Mouse (Mus musculus): ENCODE measurements at regions not wholly inside any gene's neighbourhood (a gene's known extent, or its start where the extent isn't known, plus 50 kb on each side); places are given as distances from the start of the nearest gene placed in this dataset.

DNA sequence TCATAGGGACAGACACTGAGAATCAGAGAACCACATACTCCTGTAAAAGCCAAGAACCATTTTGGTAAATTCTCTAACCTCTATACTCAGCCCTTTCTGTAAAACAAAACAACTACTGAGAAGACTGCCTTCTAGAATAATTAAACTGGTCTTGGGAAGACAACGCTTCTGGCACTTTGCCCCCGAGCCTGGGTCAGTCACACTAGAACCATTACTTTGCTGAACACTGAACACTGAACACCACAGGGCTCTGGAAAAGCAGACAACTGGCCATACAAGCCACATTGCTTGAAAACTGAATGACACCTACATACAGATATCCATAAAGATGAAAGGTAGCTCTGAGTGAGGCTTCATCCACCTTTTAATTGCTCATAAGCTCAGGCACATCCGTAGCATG lies 268.0 kb downstream of the Pax1 start:
- H3K4me3 ChIP-seq (replicated peaks; ENCODE audit: low read length) = no peak overlapping the region
- ATAC-seq (ENCODE audit: low FRiP score) (no peak), DNase-seq (ENCODE audit: low spot score) (no peak)
- no peak overlapping the region for H3K4me2 ChIP-seq (replicated peaks)
- no peak overlapping the region for H3K27ac ChIP-seq
- no peaks in the 10 kb centered on the region for H3K27me3 ChIP-seq (ENCODE audit: control insufficient read depth, insufficient read depth, low read length)
- H3K9me3 ChIP-seq (ENCODE audit: control insufficient read depth, low read length) = no peaks in the 10 kb centered on the region
- 89% methylated on average over 3 of the region's 3 CpGs for WGBS
- H3K9ac ChIP-seq = no peak overlapping the region
- no peaks in the 10 kb centered on the region for H3K36me3 ChIP-seq (replicated peaks; ENCODE audit: control insufficient read depth, insufficient read depth)
- H3K4me1 ChIP-seq (replicated peaks; ENCODE audit: control insufficient read depth, insufficient read depth, low read length) = no peaks in the 10 kb centered on the region

DNA sequence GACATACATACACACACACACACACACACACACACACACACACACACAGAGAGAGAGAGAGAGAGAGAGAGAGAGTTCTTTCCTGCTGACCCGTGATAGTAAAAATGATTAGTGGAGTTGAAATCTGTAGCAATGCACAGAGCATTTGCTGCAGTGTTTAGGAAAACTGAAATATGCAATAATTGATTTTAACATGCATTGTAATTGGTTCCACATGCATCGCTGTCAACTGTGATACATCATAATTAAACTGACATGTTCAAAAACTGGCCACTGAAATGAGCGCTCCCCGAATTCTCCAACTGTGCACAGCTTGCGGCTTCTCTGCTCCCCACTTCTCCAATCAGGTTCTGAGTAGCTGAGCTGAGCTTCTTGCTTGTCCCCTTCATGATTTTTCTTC lies 265.4 kb downstream of the Pax1 start:
- DNase-seq (ENCODE audit: low spot score) = no peak
- H3K9me3 ChIP-seq (ENCODE audit: control insufficient read depth, low read length) = no peaks in the 10 kb centered on the region
- no peaks in the 10 kb centered on the region for H3K4me1 ChIP-seq (replicated peaks; ENCODE audit: control insufficient read depth, insufficient read depth, low read length)
- no peaks in the 10 kb centered on the region for H3K36me3 ChIP-seq (replicated peaks; ENCODE audit: control insufficient read depth, insufficient read depth)
- H3K4me2 ChIP-seq (replicated peaks) = no peak overlapping the region
- no peak overlapping the region for H3K9ac ChIP-seq
- H3K27me3 ChIP-seq (ENCODE audit: control insufficient read depth, insufficient read depth, low read length) = no peaks in the 10 kb centered on the region
- WGBS = 79% methylated on average over 5 of the region's 5 CpGs
- H3K27ac ChIP-seq = no peak overlapping the region
- no peak for ATAC-seq (ENCODE audit: low FRiP score)
- H3K4me3 ChIP-seq (replicated peaks; ENCODE audit: low read length) = no peak overlapping the region

DNA sequence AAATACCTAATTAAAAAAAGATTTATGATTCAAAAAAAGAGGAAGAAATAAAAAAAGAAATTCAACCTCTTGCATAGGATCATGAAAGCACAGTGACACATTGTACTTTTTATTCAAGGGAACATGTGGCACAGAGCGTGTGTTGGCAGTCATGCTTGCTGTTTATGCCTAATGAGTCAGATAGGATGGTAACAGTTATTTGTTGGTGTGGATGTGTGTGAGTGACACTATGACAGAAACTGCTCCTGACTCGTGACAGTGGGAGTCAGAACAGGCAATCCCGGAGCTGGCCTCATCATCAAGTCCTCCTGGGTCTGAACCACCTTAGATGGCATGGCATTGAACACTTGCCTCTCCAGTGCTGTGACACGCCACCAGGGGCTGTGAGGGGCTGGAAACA lies 261.4 kb downstream of the Pax1 start:
- Histone ChIP-seq H3K27me3 (ENCODE audit: control insufficient read depth, insufficient read depth, low read length) (no peaks in the 10 kb centered on the region), H3K9ac (no peak overlapping the region), H3K9me3 (ENCODE audit: control insufficient read depth, low read length) (no peaks in the 10 kb centered on the region), H3K36me3 (replicated peaks; ENCODE audit: control insufficient read depth, insufficient read depth) (no peaks in the 10 kb centered on the region), H3K4me2 (replicated peaks) (no peak overlapping the region), H3K27ac (no peak overlapping the region), H3K4me3 (replicated peaks; ENCODE audit: low read length) (no peak overlapping the region), H3K4me1 (replicated peaks; ENCODE audit: control insufficient read depth, insufficient read depth, low read length) (no peaks in the 10 kb centered on the region)
- 86% methylated on average over 4 of the region's 4 CpGs for WGBS
- DNase-seq (ENCODE audit: low spot score) (no peak), ATAC-seq (ENCODE audit: low FRiP score) (no peak)

DNA sequence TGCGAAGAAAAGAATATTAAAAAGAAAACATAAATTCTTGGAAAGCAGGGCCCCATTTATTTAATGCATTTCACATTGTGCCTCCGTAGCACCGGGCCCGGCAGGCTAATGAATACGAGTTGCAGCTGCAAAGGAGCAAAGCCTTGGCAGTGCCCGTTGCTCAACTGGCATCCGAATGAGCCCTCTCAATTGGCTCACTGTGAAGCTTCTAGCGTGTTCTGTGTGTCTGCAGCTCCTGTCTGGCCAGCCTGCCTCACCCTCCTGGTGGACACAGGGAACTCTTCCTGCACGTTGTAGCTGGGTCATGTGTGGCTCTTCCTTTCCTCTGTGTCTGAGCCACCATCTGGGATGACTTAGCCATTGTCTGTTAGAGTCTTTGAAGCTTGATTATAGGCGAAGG lies 256.1 kb downstream of the Pax1 start:
- H3K4me2 ChIP-seq (replicated peaks) = no peak overlapping the region
- H3K9me3 ChIP-seq (ENCODE audit: control insufficient read depth, low read length) = no peaks in the 10 kb centered on the region
- DNase-seq (ENCODE audit: low spot score) (no peak), ATAC-seq (ENCODE audit: low FRiP score) (no peak)
- H3K36me3 ChIP-seq (replicated peaks; ENCODE audit: control insufficient read depth, insufficient read depth) = no peaks in the 10 kb centered on the region
- no peak overlapping the region for H3K27ac ChIP-seq
- no peak overlapping the region for H3K9ac ChIP-seq
- WGBS = 75% methylated on average over 10 of the region's 10 CpGs
- H3K4me3 ChIP-seq (replicated peaks; ENCODE audit: low read length) = no peak overlapping the region
- no peaks in the 10 kb centered on the region for H3K27me3 ChIP-seq (ENCODE audit: control insufficient read depth, insufficient read depth, low read length)
- H3K4me1 ChIP-seq (replicated peaks; ENCODE audit: control insufficient read depth, insufficient read depth, low read length) = no peaks in the 10 kb centered on the region

DNA sequence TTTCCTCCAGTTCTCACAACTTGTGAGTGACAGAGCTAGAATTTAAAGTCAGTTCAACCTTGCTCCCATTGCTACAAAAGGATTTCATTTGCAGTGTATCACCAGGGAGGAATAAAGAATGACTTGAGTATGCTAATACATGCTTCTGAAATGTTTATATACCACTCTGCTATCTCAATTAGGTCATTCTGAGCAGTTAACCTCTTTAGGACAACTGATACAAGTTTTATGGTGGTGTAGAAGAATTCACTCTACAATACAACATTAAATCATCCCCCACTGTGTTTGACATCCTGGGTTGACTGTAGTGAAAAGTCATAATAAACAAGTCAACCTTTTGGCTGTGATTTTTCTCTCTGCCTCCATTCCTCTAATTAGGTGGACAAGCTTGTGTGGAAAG lies 248.6 kb downstream of the Pax1 start:
- Histone ChIP-seq H3K4me1 (replicated peaks; ENCODE audit: control insufficient read depth, insufficient read depth, low read length) (no peaks in the 10 kb centered on the region), H3K36me3 (replicated peaks; ENCODE audit: control insufficient read depth, insufficient read depth) (no peaks in the 10 kb centered on the region), H3K4me3 (replicated peaks; ENCODE audit: low read length) (no peak overlapping the region), H3K27me3 (ENCODE audit: control insufficient read depth, insufficient read depth, low read length) (no peaks in the 10 kb centered on the region), H3K9me3 (ENCODE audit: control insufficient read depth, low read length) (no peaks in the 10 kb centered on the region), H3K9ac (no peak overlapping the region), H3K27ac (no peak overlapping the region), H3K4me2 (replicated peaks) (no peak overlapping the region)
- no peak for DNase-seq (ENCODE audit: low spot score)
- ATAC-seq (ENCODE audit: low FRiP score) = no peak

DNA sequence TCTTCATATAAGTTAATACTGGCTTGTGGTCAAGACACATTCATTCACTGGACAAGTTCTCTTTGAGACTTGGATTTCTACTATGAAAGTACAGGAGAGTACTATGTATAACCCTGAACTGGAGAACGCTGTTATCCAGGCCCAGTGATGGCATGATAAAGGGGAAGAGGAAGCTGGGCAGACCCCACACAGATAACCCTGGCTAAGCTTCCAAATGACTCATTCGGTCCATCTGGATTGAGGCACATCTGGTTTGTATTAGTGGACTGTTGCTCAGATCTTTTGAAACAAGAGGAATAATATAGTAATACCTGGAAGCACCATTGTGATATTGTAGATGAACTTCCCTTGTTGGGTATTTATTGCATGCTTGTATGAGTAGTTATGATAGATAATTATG lies 239.9 kb downstream of the Pax1 start:
- DNase-seq (ENCODE audit: low spot score) = no peak
- 83% methylated on average over 2 of the region's 2 CpGs for WGBS
- Histone ChIP-seq H3K4me1 (replicated peaks; ENCODE audit: control insufficient read depth, insufficient read depth, low read length) (no peaks in the 10 kb centered on the region), H3K4me3 (replicated peaks; ENCODE audit: low read length) (no peak overlapping the region), H3K4me2 (replicated peaks) (no peak overlapping the region), H3K9me3 (ENCODE audit: control insufficient read depth, low read length) (no peaks in the 10 kb centered on the region), H3K27ac (no peak overlapping the region), H3K9ac (no peak overlapping the region), H3K27me3 (ENCODE audit: control insufficient read depth, insufficient read depth, low read length) (no peaks in the 10 kb centered on the region), H3K36me3 (replicated peaks; ENCODE audit: control insufficient read depth, insufficient read depth) (no peaks in the 10 kb centered on the region)
- no peak for ATAC-seq (ENCODE audit: low FRiP score)

DNA sequence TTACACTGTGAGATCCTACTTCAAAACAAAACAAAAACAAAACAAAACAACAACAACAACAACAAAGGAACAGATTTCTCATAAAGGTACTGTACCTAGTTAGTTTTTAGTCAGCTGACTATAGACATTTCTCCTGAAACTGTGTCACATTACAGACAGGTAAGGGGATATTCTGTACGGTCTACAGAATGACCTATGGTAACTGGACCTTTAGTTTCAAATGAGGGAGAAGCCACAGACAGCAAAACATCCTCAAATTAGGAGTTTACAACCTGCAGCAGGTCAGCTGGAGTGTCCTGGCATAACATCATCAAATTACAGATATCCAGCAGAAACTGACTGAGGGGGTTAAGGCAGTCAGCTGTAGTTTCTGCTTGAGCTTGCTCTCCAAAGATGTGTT lies 210.7 kb downstream of the Pax1 start:
- 95% methylated on average over 1 of the region's 1 CpGs for whole genome bisulfite sequencing

DNA sequence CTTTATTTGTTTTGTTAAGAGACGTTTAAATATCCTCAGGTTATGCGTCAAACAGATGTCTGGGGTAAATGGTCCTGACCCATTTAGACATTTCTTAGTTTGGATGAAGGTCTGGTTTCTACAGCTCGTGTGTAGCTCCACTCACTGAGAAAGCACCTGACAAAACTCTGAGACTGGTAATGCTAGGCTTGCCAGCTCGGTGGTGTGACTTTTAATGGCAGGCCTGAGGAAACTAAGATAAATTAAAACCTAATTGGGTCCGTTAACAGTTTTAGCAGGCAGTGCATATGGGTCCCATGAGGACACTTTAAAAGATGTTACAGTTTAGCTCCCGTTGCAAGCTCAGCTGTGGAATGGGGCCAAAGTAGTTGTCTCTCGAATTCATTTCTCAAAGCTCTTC lies 199.5 kb downstream of the Pax1 start:
- Histone ChIP-seq H3K36me3 (replicated peaks; ENCODE audit: control insufficient read depth, insufficient read depth) (no peaks in the 10 kb centered on the region), H3K27me3 (ENCODE audit: control insufficient read depth, insufficient read depth, low read length) (no peaks in the 10 kb centered on the region), H3K4me3 (replicated peaks; ENCODE audit: low read length) (no peak overlapping the region), H3K4me1 (replicated peaks; ENCODE audit: control insufficient read depth, insufficient read depth, low read length) (no peaks in the 10 kb centered on the region), H3K27ac (no peak overlapping the region), H3K9ac (no peak overlapping the region), H3K4me2 (replicated peaks) (no peak overlapping the region), H3K9me3 (ENCODE audit: control insufficient read depth, low read length) (no peaks in the 10 kb centered on the region)
- no peak for DNase-seq (ENCODE audit: low spot score)
- ATAC-seq (ENCODE audit: low FRiP score) = no peak
- 71% methylated on average over 7 of the region's 7 CpGs for WGBS

More for the DNA sequence above, 210.7 kb downstream of the Pax1 start:
- Histone ChIP-seq H3K4me3 (replicated peaks; ENCODE audit: low read length) (no peak overlapping the region), H3K4me1 (replicated peaks; ENCODE audit: control insufficient read depth, insufficient read depth, low read length) (no peaks in the 10 kb centered on the region), H3K4me2 (replicated peaks) (no peak overlapping the region), H3K36me3 (replicated peaks; ENCODE audit: control insufficient read depth, insufficient read depth) (no peaks in the 10 kb centered on the region), H3K27ac (no peak overlapping the region), H3K9ac (no peak overlapping the region), H3K9me3 (ENCODE audit: control insufficient read depth, low read length) (no peaks in the 10 kb centered on the region), H3K27me3 (ENCODE audit: control insufficient read depth, insufficient read depth, low read length) (no peaks in the 10 kb centered on the region)
- no peak for DNase-seq (ENCODE audit: low spot score)
- no peak for ATAC-seq (ENCODE audit: low FRiP score)

DNA sequence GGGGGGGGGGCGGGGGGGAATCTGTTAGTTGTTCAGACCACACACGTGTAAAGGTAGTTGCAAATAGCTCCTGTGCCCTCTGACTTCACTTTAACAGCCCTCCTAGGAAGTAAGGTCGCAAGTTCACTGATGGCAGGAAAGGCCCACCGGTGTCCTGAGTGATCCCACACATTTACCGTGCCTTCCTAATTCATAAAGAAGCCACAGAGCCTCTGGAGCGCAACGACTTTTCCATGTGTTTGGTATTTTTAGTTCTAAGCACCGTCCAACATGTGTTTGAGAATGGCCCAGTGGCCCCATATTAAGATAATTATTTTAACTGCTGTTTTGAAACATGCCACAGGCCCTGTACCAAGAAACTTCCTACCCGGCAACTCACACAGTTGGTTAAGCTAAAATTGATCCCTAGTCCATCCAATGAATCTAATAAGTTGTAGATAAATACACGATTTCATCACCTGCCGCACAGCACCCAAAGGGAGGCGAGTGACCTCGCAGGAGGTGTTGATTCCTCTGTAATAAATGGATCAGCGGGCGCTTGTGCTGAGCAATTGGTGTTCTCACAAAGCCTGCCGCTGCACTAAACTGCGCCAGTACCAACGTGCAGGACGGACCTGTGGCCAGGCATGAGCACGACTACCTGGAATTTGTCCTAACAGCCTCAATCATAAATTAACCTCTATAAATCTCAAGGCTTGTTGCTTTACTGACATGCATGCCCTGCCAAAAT lies 198.9 kb downstream of the Pax1 start:
- Histone ChIP-seq H3K27me3 (ENCODE audit: control insufficient read depth, insufficient read depth, low read length) (no peaks in the 10 kb centered on the region), H3K9ac (no peak overlapping the region), H3K4me3 (replicated peaks; ENCODE audit: low read length) (no peak overlapping the region), H3K36me3 (replicated peaks; ENCODE audit: control insufficient read depth, insufficient read depth) (no peaks in the 10 kb centered on the region), H3K4me2 (replicated peaks) (no peak overlapping the region), H3K27ac (no peak overlapping the region), H3K4me1 (replicated peaks; ENCODE audit: control insufficient read depth, insufficient read depth, low read length) (no peaks in the 10 kb centered on the region), H3K9me3 (ENCODE audit: control insufficient read depth, low read length) (no peaks in the 10 kb centered on the region)
- ATAC-seq (ENCODE audit: low FRiP score) = no peak
- no peak for DNase-seq (ENCODE audit: low spot score)
- 90% methylated on average over 20 of the region's 20 CpGs for WGBS

DNA sequence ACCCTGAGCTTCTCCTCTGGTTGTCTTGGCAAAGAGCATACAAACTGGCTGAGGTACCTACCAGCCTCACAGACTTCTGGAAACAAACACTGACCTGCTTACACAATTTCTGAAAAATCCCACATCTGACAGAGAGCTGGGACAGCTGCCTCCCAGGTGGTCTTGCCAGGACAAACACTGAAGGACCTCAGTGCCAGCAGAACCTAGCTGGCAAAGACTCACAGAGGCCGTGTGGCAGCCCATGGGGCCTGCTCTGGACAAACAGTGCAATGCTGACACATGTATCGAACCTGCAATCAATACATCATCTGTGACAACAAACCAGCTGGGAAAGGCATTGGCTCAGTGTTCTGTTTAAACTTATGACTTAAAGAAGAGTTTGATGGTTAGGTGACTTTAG lies 167.4 kb downstream of the Pax1 start:
- Histone ChIP-seq H3K9ac (no peak overlapping the region), H3K9me3 (ENCODE audit: control insufficient read depth, low read length) (peaks cover 6% of the 10 kb centered on the region; the same call in 1 of the 2 replicates), H3K27ac (no peak overlapping the region), H3K4me1 (replicated peaks; ENCODE audit: control insufficient read depth, insufficient read depth, low read length) (no peaks in the 10 kb centered on the region), H3K27me3 (ENCODE audit: control insufficient read depth, insufficient read depth, low read length) (no peaks in the 10 kb centered on the region), H3K36me3 (replicated peaks; ENCODE audit: control insufficient read depth, insufficient read depth) (no peaks in the 10 kb centered on the region), H3K4me2 (replicated peaks) (no peak overlapping the region), H3K4me3 (replicated peaks; ENCODE audit: low read length) (no peak overlapping the region)
- ATAC-seq (ENCODE audit: low FRiP score) (no peak), DNase-seq (ENCODE audit: low spot score) (no peak)
- WGBS = 81% methylated on average over 2 of the region's 2 CpGs
